Mouse (Mus musculus) G1E (cell line): Measurements from ENCODE around the gene Lrfn2. TPM values are rescaled to one million over a fixed set of nuclear protein-coding genes. Genes with fewer than 3 reads are reported as not detected.

Source experiments
- ATAC-seq: 2 replicates; pipeline ENCODE4 v1.8.0; 2016; ENCODE audit warnings: mild to moderate bottlenecking; ENCODE audit not compliant: insufficient number of reproducible peaks, poor library complexity, low FRiP score, severe bottlenecking; ENCODE audit errors: extremely low read depth
- DNase-seq: peaks from one replicate; pipeline ENCODE4 v3.0.0; 2012; ENCODE audit warnings: low spot score
- H3K27me3 ChIP-seq: 2 replicates; pipeline ENCODE4 v1.6.1; 2012; ENCODE audit warnings: mild to moderate bottlenecking, low read length, inconsistent platforms; ENCODE audit not compliant: insufficient read depth
- H3K36me3 ChIP-seq: replicated peaks from 2 replicates; pipeline ENCODE3; 2012; ENCODE audit warnings: mild to moderate bottlenecking, inconsistent platforms
- H3K4me1 ChIP-seq: 2 replicates; pipeline ENCODE4 v1.6.1; 2012; ENCODE audit warnings: low read depth, low read length, inconsistent platforms, mixed read lengths; ENCODE audit not compliant: insufficient read depth
- H3K4me3 ChIP-seq: 2 replicates; pipeline ENCODE4 v1.5.1; 2012; ENCODE audit warnings: low read depth, mild to moderate bottlenecking, inconsistent platforms, low read length, moderate library complexity, mixed read lengths
- H3K9me3 ChIP-seq: replicated peaks from 2 replicates; pipeline ENCODE4 v1.6.1; 2012; ENCODE audit warnings: inconsistent platforms
- CTCF ChIP-seq: IDR thresholded peaks from 2 replicates; pipeline ENCODE4 v1.5.1; 2012; ENCODE audit warnings: low read depth, low read length, inconsistent platforms, mixed read lengths
- GATA1 ChIP-seq: IDR thresholded peaks from 2 replicates; pipeline ENCODE4 v1.6.1; 2012; ENCODE audit warnings: borderline replicate concordance, low read length, inconsistent platforms, mixed read lengths
- GATA2 ChIP-seq: IDR thresholded peaks from 2 replicates; pipeline ENCODE4 v1.6.1; 2012; ENCODE audit warnings: low read depth, low read length, inconsistent platforms, borderline replicate concordance
- POLR2AphosphoS5 ChIP-seq: IDR thresholded peaks from 2 replicates; pipeline ENCODE4 v1.6.1; 2012; ENCODE audit warnings: low read depth, low read length, inconsistent platforms; ENCODE audit not compliant: insufficient replicate concordance
- TAL1 ChIP-seq: conservative IDR thresholded peaks from 2 replicates; pipeline ENCODE4 v1.6.1; 2012; ENCODE audit warnings: low read depth, low read length, inconsistent platforms, mixed read lengths
- polyA plus RNA-seq: library from polyadenylated mRNA; stranded (reverse); fragments of >175 nt; gene quantifications from 2 replicates; pipeline ENCODE4 v1.2.3, GENCODE M21; 2012
- total RNA-seq, 2 experiments: library from RNA; stranded (forward) in 1 of 2; stranded (reverse) in 1 of 2; fragments of 200-1000 nt in 1 of 2; fragments of >200 nt in 1 of 2; fragmentation: Nextera tagmentation in 1 of 2; gene quantifications; 2 replicates each; pipeline ENCODE4 v1.2.3; 2014 to 2017

Gene Lrfn2
- total and polyA plus RNA-seq, 3 experiments = 0.11 TPM; not detected in 2

GRCm38 (mm10) chr17:48975055-48975454 is 42.9 kb downstream of the Lrfn2 start:
- Histone ChIP-seq H3K27me3 (no peaks in the 10 kb centered on the region), H3K4me3 (no peak overlapping the region), H3K4me1 (no peaks in the 10 kb centered on the region), H3K9me3 (peaks cover 86% of the 10 kb centered on the region), H3K36me3 (no peaks in the 10 kb centered on the region)
- no peak for TF ChIP-seq GATA1
- no peak for TF ChIP-seq GATA2
- TF ChIP-seq POLR2AphosphoS5 = no peak
- TF ChIP-seq TAL1 = no peak
- TF ChIP-seq CTCF = no peak
- no peak for DNase-seq
- ATAC-seq = no peak

GRCm38 (mm10) chr17:48976611-48977022 is 44.4 kb downstream of the Lrfn2 start:
- peaks cover 84% of the 10 kb centered on the region for H3K9me3 ChIP-seq
- no peaks in the 10 kb centered on the region for H3K27me3 ChIP-seq
- H3K4me3 ChIP-seq = no peak overlapping the region
- TF ChIP-seq POLR2AphosphoS5 (no peak), TAL1 (no peak), GATA1 (no peak), CTCF (no peak), GATA2 (no peak)
- ATAC-seq = no peak
- no peaks in the 10 kb centered on the region for H3K36me3 ChIP-seq
- no peaks in the 10 kb centered on the region for H3K4me1 ChIP-seq
- DNase-seq = no peak

GRCm38 (mm10) chr17:48995256-48995993 is 63.2 kb downstream of the Lrfn2 start:
- ATAC-seq = no peak
- Histone ChIP-seq H3K4me3 (no peak overlapping the region), H3K4me1 (no peaks in the 10 kb centered on the region), H3K27me3 (no peaks in the 10 kb centered on the region), H3K9me3 (peaks cover 74% of the 10 kb centered on the region), H3K36me3 (no peaks in the 10 kb centered on the region)
- TF ChIP-seq CTCF (no peak), GATA2 (no peak), GATA1 (no peak), TAL1 (no peak)
- no peak for DNase-seq

GRCm38 (mm10) chr17:48999463-49000227 is 67.5 kb downstream of the Lrfn2 start:
- DNase-seq (no peak), ATAC-seq (no peak)
- no peak overlapping the region for H3K4me3 ChIP-seq
- no peaks in the 10 kb centered on the region for H3K27me3 ChIP-seq
- no peak for TF ChIP-seq GATA1
- TF ChIP-seq GATA2 = no peak
- no peak for TF ChIP-seq CTCF
- no peak for TF ChIP-seq TAL1
- TF ChIP-seq POLR2AphosphoS5 = no peak
- no peaks in the 10 kb centered on the region for H3K4me1 ChIP-seq
- H3K9me3 ChIP-seq = peaks cover 78% of the 10 kb centered on the region
- no peaks in the 10 kb centered on the region for H3K36me3 ChIP-seq

GRCm38 (mm10) chr17:49009384-49010073 is 77.3 kb downstream of the Lrfn2 start:
- H3K4me3 ChIP-seq = no peak overlapping the region
- TF ChIP-seq GATA1 = no peak
- no peak for TF ChIP-seq CTCF
- no peak for TF ChIP-seq GATA2
- no peak for TF ChIP-seq POLR2AphosphoS5
- TF ChIP-seq TAL1 = no peak
- peaks cover 81% of the 10 kb centered on the region for H3K9me3 ChIP-seq
- no peaks in the 10 kb centered on the region for H3K36me3 ChIP-seq
- ATAC-seq (no peak), DNase-seq (no peak)
- no peaks in the 10 kb centered on the region for H3K4me1 ChIP-seq
- no peaks in the 10 kb centered on the region for H3K27me3 ChIP-seq
